Mouse (Mus musculus) thymus, postnatal 10 days (tissue): ENCODE data around the gene Dpt.
"Not testable (repeated sequence)": the region's sequence is repeated elsewhere in the genome, so short reads cannot be mapped to it uniquely, and the experiment has no call there.

ENCODE experiments used
- DNase-seq, 2 experiments: peaks; one replicate each; pipeline ENCODE4 v3.0.0; 2021; ENCODE audit warnings: low spot score in 2 of 2

Gene Dpt

GRCm38 (mm10) chr1:164796471-164796870 is at the start of gene Dpt:
TSS of gene Dpt (plus strand) at chr1:164796644.
- DNase-seq = no peak

- no peak for DNase-seq
These were observed 42.7 kb upstream of the Dpt start for GRCm38 (mm10) chr1:164753736-164754135.

GRCm38 (mm10) chr1:164755671-164756070 is 40.8 kb upstream of the Dpt start:
- DNase-seq = no peak

GRCm38 (mm10) chr1:164756951-164757350 is 39.5 kb upstream of the Dpt start:
- no peak for DNase-seq

GRCm38 (mm10) chr1:164758401-164758800 is 38.0 kb upstream of the Dpt start:
- DNase-seq = no peak

- DNase-seq = peak in 1 of 2 experiments; percentile 15
These were observed 34.2 kb upstream of the Dpt start for GRCm38 (mm10) chr1:164762276-164762675.

- DNase-seq = no peak
These were observed 29.8 kb upstream of the Dpt start for GRCm38 (mm10) chr1:164766646-164767045.

- DNase-seq = no peak
These were observed 25.8 kb upstream of the Dpt start for GRCm38 (mm10) chr1:164770611-164771010.

- DNase-seq = no peak
These were observed 15.5 kb upstream of the Dpt start for GRCm38 (mm10) chr1:164780851-164781510.

GRCm38 (mm10) chr1:164786165-164786564 is 10.3 kb upstream of the Dpt start:
- no peak for DNase-seq

GRCm38 (mm10) chr1:164787771-164788170 is 8.7 kb upstream of the Dpt start:
- DNase-seq = no peak

GRCm38 (mm10) chr1:164788292-164788691 is 8.2 kb upstream of the Dpt start:
- DNase-seq = no peak

GRCm38 (mm10) chr1:164790296-164790695 is 6.1 kb upstream of the Dpt start:
- DNase-seq = not testable (repeated sequence)

- DNase-seq = no peak
These were observed 3.4 kb upstream of the Dpt start for GRCm38 (mm10) chr1:164793049-164793448.

GRCm38 (mm10) chr1:164797746-164798285 is 1.4 kb downstream of the Dpt start:
- DNase-seq = no peak

GRCm38 (mm10) chr1:164798471-164798922 is 2.1 kb downstream of the Dpt start:
- no peak for DNase-seq

GRCm38 (mm10) chr1:164799161-164799560 is 2.7 kb downstream of the Dpt start:
- no peak for DNase-seq

GRCm38 (mm10) chr1:164804277-164804676 is 7.8 kb downstream of the Dpt start:
- no peak for DNase-seq

GRCm38 (mm10) chr1:164804751-164805435 is 8.4 kb downstream of the Dpt start:
- no peak for DNase-seq

GRCm38 (mm10) chr1:164809371-164809770 is 12.9 kb downstream of the Dpt start:
- no peak for DNase-seq

- DNase-seq = no peak
These were observed 14.9 kb downstream of the Dpt start for GRCm38 (mm10) chr1:164811296-164811695.

- DNase-seq = no peak
These were observed 17.8 kb downstream of the Dpt start for GRCm38 (mm10) chr1:164814243-164814642.

- peak in 1 of 2 experiments; percentile 4 for DNase-seq
These were observed 18.9 kb downstream of the Dpt start for GRCm38 (mm10) chr1:164815330-164815729.
